8 mouse cellular contexts compared by ENCODE assay signal in genomic region chr3:127408684-127409550, GRCm38 (mm10).
A peak's percentile ranks its signal among the peaks of the same experiment; 100 is the strongest.
DNase-seq lines count a peak whose midpoint lies in the region; ATAC-seq and TF ChIP-seq lines count a peak whose summit lies in the region.

No protein-coding gene starts in this region.

- TF ChIP-seq POLR2A in cerebellum, adult 2 months (IDR thresholded peaks at IDR 0.05; ENCODE audit: borderline replicate concordance, insufficient read depth, low read length), result peak; percentile 57; the same call in 1 of the 2 replicates

- H3K4me2 ChIP-seq in forebrain, postnatal 0 days (ENCODE audit: low read depth), result peak overlapping the region; percentile 52

- DNase-seq in R1 (ENCODE audit: low read depth, low spot score), result peak; percentile 65
- DNase-seq in cerebellum, adult 2 months, result peak; percentile 74 to 75
- DNase-seq in forebrain, postnatal 0 days, result peak; percentile 93
- DNase-seq in heart, postnatal 25 days (ENCODE audit: low spot score), result peak; percentile 61
- peak; percentile 82 to 88 for DNase-seq in left cerebral cortex, adult 18-20 months (ENCODE audit: low spot score in 2 of 2)
- peak; percentile 29 for DNase-seq in lung, postnatal 25 days (ENCODE audit: low spot score)
- DNase-seq in retina, postnatal 7 days (ENCODE audit: low read depth, low spot score), result peak; percentile 60
- no peak for DNase-seq in B cell, adult 2 months

- intact Hi-C loops in heart, postnatal 25 days (cut with DNase I), result no loop called here

- no peak for TF ChIP-seq CTCF in cerebellum, adult 2 months (IDR thresholded peaks at IDR 0.05; ENCODE audit: borderline replicate concordance, insufficient read depth, low read depth, low read length)
- TF ChIP-seq CTCF in forebrain, postnatal 0 days (IDR thresholded peaks at IDR 0.05; ENCODE audit: low read depth), result no peak

- H3K4me1 ChIP-seq in cerebellum, adult 2 months (ENCODE audit: control insufficient read depth, insufficient read depth, low read length), result peaks cover 9% of the 10 kb centered on the region
- peaks cover 10% of the 10 kb centered on the region for H3K4me1 ChIP-seq in forebrain, postnatal 0 days (ENCODE audit: insufficient read depth)

- no peaks in the 10 kb centered on the region for H3K27me3 ChIP-seq in cerebellum, adult 2 months (ENCODE audit: control insufficient read depth, insufficient read depth, low read length)
- H3K27me3 ChIP-seq in forebrain, postnatal 0 days (ENCODE audit: insufficient read depth, low read length), result no peaks in the 10 kb centered on the region

- no peaks in the 10 kb centered on the region for H3K9me3 ChIP-seq in forebrain, postnatal 0 days (ENCODE audit: low read length)

- peak overlapping the region; percentile 15; the same call in 1 of the 2 replicates for H3K27ac ChIP-seq in cerebellum, adult 2 months (ENCODE audit: insufficient read depth, low read length)
- H3K27ac ChIP-seq in forebrain, postnatal 0 days (ENCODE audit: low read depth, low read length), result peak overlapping the region; percentile 95

- H3K4me3 ChIP-seq in cerebellum, adult 2 months (replicated peaks; ENCODE audit: insufficient read depth, low read depth, low read length), result peak overlapping the region; percentile 82
- H3K4me3 ChIP-seq in forebrain, postnatal 0 days (ENCODE audit: low read depth, low read length), result peak overlapping the region; percentile 71

- peak overlapping the region; percentile 83 for H3K9ac ChIP-seq in forebrain, postnatal 0 days

- no peaks in the 10 kb centered on the region for H3K36me3 ChIP-seq in forebrain, postnatal 0 days (ENCODE audit: insufficient read depth)

- WGBS in cerebellum, adult 2 months, result 14% methylated on average over 23 of the region's 23 CpGs
- 16% methylated on average over 23 of the region's 23 CpGs for WGBS in forebrain, postnatal 0 days

- peak; percentile 100 for ATAC-seq in forebrain, postnatal 0 days

Comparison
In these comparisons a context has a peak if more than half of its experiments do, and no peak if none do; other contexts are left out.
1. DNase-seq: peak in R1 (single experiment), cerebellum, adult 2 months (2 of 2), forebrain, postnatal 0 days (single experiment), heart, postnatal 25 days (single experiment), left cerebral cortex, adult 18-20 months (2 of 2), lung, postnatal 25 days (single experiment) and retina, postnatal 7 days (single experiment); none in B cell, adult 2 months (0 of 2).